Mouse (Mus musculus) induced T-regulatory cell, adult 2 months (primary cell): ENCODE data around the gene Tdrd1.

Experiments used
- DNase-seq: peaks from one replicate; pipeline ENCODE4 v3.0.0-alpha.2; 2012; ENCODE audit warnings: low read depth

The Tdrd1 gene

GRCm38 (mm10) chr19:56913761-56914160 is 87.8 kb downstream of the Tdrd1 start:
- DNase-seq = no peak

GRCm38 (mm10) chr19:56914658-56915057 is 88.6 kb downstream of the Tdrd1 start:
- no peak for DNase-seq

- DNase-seq = no peak
Observed at GRCm38 (mm10) chr19:56915084-56915483, 89.1 kb downstream of the Tdrd1 start.
